Mouse (Mus musculus) adrenal gland, postnatal 14 days (tissue): Measurements from ENCODE around the gene Klf11. TPM values are rescaled to one million over a fixed set of nuclear protein-coding genes. Genes with fewer than 3 reads are reported as not detected.

Experiments used
- DNase-seq: peaks from one replicate; pipeline ENCODE4 v3.0.0; 2021; ENCODE audit warnings: mixed read lengths
- total RNA-seq: library from RNA; stranded (reverse); gene quantifications from 2 replicates; pipeline ENCODE4 v1.2.3, GENCODE M21; 2021

The Klf11 gene
- total RNA-seq, 1 experiment from 2014 or later, result 13.7 TPM

DNA sequence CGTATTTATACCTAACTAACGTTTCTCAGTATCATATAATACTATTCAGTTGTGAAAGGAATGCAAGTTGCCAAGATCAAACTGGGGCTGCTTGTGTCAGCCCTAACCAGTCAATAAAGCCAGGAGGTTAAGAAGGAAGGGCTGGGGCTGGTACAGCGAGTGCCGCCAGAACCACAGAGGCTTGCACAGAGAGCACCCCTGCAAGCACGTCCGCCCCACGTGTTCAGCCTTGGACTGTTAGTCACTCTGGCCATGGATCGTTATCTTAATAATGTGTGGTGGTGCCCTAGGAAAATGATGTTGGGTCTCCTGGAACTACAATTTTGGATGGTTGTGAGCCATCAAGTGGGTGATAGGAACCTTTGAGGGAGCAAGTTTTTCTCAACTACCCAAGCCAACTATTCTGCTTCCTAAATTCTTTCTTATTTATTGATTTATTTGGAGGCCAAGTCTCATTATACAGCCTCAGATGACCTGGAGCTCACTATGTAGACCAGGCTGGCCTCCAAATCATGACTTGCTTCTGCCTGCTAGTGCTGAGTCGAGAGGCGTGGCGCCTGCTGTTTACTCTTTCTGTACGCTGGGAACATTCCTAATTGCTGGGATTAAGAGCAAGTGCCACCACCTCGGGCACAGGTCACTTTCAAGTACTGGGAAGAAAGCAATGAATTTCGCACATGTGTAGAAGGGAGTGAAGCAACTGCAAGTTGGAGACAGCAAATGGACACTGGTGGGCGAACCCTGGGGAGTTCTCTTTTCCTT lies 54.6 kb downstream of the Klf11 start:
- peak; percentile 78 for DNase-seq

- peak; percentile 57 for DNase-seq
These were observed 55.8 kb downstream of the Klf11 start for GRCm38 (mm10) chr12:24706764-24707479.

DNA sequence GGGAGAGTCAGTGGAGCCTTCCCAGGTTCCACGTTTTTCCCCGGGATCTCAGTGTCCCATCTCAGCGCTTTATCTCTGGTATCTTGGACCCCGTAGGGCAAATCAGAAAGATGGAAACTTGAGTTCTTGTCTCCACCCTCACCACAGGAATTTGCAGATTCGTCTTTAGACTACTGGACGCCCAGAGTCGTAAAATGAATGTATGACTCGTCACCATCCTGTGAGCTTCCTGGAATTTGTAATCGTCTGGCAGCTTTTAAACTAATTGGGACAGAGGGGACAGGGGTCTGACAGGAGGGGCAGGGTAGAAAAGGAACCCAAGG lies 56.4 kb downstream of the Klf11 start:
- no peak for DNase-seq

DNA sequence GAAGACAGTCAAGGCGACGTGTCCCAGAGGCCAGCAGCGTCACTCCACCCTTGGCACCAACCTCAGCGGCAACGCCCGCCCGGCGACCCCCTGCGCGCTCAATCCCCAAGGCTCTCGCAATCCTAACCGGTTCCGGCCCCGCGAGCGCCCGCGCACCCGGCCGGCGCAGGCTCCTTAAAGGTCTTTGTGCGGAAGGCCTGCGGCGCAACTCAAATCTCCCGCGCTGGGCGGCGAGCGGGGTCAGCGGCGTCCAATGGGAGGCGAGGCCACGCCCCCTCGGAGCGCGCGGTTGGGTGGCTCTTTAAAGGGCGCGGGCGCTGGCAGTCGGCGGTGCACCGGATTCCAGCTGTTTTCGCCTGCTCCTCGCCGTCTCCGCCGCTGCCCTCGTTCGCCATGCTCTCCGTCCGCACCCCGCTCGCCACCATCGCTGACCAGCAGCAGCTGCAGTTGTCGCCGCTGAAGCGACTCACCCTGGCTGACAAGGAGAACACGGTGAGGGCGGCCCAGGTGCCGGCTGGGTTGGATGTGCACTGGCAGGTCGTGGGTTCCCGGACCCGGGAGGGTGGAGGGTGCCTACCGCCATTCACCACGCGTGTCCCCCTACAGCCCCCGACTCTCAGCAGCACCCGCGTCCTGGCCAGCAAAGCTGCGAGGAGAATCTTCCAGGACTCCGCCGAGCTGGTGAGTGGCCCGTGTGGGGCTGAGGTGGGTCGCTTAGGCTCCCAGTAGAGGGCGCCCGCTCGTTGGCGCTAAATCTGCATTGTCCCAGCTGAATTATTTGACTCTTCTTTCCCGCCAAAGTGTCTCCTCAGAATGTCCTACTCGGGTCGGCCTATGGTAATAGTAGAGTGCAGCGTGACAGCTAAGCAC lies 57.1 kb downstream of the Klf11 start, which contains the start of gene Rrm2:
Gene Rrm2, plus strand, starts transcription at position 288 of the 870 bp plus-strand sequence.
- peak; percentile 97 for DNase-seq

GRCm38 (mm10) chr12:24708824-24709218 lies 57.7 kb downstream of the Klf11 start:
- DNase-seq, result peak; percentile 35

DNA sequence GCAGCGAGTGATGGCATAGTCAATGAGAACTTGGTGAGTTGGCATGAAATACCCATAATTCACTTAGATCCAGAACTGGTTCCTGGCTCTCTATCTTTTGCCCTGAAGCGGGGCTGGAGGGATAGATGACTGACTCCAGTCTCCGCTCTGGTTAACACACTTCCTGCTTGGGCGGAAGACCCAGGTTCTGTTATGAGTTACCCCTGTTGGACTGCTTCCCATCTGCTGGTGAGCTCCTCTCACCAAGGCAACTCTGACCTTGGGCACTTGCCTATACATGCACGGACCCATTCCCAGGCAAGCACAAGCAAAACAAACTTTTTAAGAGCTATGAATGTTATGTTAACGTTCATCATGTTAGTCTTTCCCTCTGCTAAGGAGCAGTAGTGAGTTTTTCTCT lies 58.3 kb downstream of the Klf11 start:
- peak; percentile 37 for DNase-seq

- peak; percentile 79 for DNase-seq
These were observed 58.9 kb downstream of the Klf11 start for GRCm38 (mm10) chr12:24709831-24710508.

DNA sequence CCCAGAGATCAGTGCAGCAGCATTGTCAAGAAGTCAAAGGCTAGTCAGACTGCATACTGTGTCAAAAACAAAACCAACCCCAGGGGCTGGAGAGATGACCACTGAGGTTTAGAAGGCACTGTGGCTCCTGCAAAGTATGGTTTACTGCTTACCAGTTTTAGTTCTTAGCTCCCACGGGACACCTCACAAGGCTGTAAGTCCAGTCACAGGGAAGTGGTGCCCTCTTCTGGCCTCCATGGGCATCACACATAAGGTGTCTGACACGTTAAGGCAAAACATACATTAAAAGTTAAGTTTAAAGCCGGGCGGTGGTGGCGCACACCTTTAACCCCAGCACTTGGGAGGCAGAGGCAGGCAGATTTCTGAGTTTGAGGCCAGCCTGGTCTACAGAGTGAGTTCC lies 59.6 kb downstream of the Klf11 start:
- peak; percentile 57 for DNase-seq

Other genes with a start within 250 kb of the Klf11 start
- 13.4 and 15.1 TPM in 2 replicates for gene Taf1b, start 152.9 kb upstream of the Klf11 start, total RNA-seq
- gene Grhl1, start 79.0 kb upstream of the Klf11 start, total RNA-seq, result 1.1 and 1.2 TPM in 2 replicates
- 3.5 and 3.9 TPM in 2 replicates for gene Cys1, start 30.5 kb downstream of the Klf11 start, total RNA-seq
- gene Rrm2, start 57.0 kb downstream of the Klf11 start, total RNA-seq, result 42.1 and 56.4 TPM in 2 replicates
- 17.1 and 17.9 TPM in 2 replicates for gene Mboat2, start 179.6 kb downstream of the Klf11 start, total RNA-seq